Mouse (Mus musculus): ENCODE measurements around the gene Rap2b.

The Rap2b gene

DNA sequence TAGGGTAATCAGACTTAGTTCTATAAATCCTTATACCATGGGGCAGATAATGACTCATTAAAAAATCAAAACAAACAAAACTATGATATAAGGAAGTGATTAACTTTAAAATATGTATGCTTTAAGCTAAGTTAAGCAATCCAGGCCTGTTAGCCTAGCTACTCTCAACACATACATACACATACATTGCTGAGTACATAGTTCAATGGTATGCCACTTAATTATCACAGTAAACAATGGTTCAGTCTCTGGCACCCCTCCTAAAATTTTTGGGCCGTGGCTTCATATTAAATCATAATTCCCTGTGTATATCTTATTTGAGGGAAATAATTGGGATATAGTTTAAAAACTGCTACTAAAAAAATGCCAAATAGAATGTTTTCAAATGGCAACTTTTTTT lies at the start of gene Rap2b:
Gene Rap2b, plus strand, starts transcription at position 301 of the 400 bp plus-strand sequence.
- DNase-seq: no peak

GRCm38 (mm10) chr3:61315002-61315401 lies 46.4 kb upstream of the Rap2b start:
- DNase-seq: no peak

DNA sequence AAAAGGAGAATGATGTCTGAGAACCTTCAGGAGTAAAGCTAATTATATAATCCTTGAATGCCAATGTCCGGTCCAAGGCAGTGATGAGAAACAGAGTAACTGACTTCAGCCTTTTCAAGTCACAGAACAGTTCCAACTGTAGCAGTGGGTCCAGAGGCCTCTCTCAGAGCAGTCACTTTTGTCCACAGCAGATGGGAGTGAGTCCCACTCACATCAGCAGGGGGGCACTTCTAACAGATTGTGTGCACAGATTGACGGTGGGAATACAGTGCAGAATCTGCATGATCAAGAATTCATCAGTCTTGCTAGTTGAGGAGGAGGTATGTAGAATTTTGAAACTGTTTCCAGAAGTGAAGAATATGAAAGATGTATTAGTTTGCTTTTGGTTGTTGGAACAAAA lies 41.4 kb upstream of the Rap2b start:
- peak; percentile 39 to 50 for DNase-seq

GRCm38 (mm10) chr3:61321632-61322031 lies 39.8 kb upstream of the Rap2b start:
- no peak for DNase-seq

DNA sequence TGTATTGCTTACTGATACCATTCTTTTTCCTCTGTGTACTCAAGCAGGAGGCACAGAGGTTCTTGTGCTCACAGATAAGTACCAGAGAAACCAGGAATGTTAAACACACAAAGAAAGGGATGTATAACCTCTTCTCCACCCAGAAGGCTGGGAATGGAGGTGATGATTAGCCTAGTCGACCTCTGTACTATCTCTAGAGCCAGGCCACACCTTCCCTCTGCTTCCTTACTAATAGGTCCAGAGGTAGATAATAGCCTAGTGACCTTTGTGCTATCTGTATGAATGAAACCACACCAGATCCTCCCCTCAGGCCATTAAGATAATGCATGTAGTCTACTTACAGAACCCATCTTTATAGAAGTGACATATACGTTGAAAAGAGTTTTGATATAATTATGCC lies 25.2 kb upstream of the Rap2b start:
- no peak for DNase-seq

DNA sequence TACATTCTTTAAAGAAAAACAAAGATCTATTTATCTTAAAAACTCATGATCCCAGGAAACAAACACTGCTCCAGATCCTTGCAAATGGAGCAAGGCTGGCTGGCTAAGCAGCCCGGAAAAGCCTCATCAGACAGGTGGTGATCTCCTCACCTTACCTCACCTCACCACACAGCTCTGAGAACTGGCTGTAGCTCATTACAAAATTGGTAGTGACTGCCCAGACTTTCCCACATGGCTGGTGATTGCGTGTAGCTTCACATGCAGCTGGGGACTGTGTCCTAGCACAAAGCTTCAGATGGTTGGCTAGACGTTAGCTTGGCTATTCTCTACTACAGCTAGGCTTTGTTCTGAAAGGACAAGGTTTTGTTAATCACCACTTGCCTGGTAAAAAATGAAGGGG lies 24.2 kb upstream of the Rap2b start:
- DNase-seq: no peak

DNA sequence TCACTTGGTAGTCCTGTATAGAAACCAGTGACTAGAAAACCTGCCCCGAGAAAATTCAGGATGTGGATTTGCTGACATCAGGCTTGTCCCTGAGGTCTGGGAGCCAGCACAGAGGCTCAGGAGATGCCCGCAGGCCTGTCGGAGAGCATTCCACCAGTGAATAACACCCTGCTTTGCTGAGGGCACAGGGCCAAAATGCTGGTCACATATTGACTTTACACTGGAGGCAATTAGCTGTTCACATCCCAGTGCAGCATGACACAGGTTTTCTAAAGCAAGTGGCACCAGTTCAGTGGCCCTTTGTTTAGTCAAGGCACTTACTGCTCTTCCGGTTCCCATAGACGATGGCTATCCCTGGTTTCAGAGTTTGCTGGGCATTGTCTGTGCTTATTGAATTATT lies 21.1 kb upstream of the Rap2b start:
- peak; percentile 10 to 22 for DNase-seq

DNA sequence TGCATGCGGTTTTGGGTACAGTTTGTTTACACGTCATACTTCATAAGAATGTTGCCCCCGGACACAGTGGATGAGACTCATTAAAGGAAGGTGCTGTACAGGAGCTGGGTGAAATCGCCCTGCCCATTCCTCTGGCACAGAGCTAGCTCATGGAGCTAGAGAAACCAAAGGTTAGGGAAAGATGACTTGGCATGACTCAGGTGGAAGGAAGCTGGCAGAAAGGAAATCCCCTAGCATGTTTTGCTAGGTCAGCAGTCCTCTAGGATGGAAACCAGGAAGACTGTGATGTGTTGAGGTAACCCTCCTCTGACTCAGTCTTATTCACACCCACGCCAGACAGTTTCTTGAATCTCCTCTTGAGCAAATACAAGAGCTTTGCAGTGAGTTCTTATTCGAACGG lies 17.4 kb upstream of the Rap2b start:
- no peak for DNase-seq

- no peak for DNase-seq
Observed at GRCm38 (mm10) chr3:61345636-61346035, 15.8 kb upstream of the Rap2b start.

DNA sequence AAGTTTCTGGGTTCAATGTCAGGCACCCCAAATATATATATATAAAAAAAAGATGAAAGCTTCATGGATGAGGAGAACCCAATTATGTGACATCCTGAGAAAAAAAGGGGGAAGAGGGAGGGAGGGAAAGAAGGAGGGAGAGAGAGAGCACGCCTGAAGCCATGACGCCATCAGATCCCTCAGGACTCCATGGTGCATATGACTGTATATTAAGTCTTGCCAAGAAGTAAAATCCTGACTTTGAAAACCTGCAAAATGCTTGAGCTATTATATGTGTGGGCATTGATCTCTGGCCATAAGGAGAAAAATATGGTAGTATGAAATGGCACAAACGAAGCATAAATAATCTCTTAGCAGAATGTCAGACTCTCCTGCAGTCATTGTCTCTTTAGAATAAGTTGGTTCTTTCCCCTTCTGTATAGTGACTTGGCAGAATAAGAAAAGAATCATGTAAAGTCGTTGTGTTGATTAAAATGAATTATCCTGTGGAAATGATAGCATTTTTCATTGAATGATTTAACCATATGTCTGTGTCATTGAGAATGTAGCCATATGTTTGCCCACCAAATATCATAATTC lies 13.3 kb upstream of the Rap2b start:
- DNase-seq: no peak

GRCm38 (mm10) chr3:61349433-61349832 lies 12.0 kb upstream of the Rap2b start:
- DNase-seq: peak in 1 of 2 experiments; percentile 3

GRCm38 (mm10) chr3:61355464-61355863 lies 6.0 kb upstream of the Rap2b start:
- DNase-seq: no peak

- peak; percentile 43 to 49 for DNase-seq
Observed at GRCm38 (mm10) chr3:61358107-61358506, 3.3 kb upstream of the Rap2b start.

- DNase-seq: no peak
Observed at GRCm38 (mm10) chr3:61358756-61359293, 2.6 kb upstream of the Rap2b start.

DNA sequence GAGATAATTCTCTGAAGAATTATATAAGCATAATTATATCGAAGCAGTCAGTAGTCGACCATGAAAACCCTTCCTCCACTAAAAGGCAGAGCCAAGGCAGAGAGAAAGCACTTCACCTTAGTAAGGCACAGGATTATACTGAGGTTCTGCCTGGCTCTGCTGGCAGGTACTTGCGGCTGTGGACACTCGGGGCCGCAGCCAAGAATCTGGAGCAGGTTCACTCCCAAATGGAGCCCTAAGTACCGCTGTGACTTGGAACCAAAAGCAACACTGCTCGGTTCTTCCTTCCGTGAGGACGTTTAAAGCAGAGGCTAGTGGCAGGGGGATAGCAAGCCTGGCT lies 1.4 kb downstream of the Rap2b start:
- no peak for DNase-seq

GRCm38 (mm10) chr3:61363161-61363988 lies 1.9 kb downstream of the Rap2b start:
- peak; percentile 90 to 93 for DNase-seq

DNA sequence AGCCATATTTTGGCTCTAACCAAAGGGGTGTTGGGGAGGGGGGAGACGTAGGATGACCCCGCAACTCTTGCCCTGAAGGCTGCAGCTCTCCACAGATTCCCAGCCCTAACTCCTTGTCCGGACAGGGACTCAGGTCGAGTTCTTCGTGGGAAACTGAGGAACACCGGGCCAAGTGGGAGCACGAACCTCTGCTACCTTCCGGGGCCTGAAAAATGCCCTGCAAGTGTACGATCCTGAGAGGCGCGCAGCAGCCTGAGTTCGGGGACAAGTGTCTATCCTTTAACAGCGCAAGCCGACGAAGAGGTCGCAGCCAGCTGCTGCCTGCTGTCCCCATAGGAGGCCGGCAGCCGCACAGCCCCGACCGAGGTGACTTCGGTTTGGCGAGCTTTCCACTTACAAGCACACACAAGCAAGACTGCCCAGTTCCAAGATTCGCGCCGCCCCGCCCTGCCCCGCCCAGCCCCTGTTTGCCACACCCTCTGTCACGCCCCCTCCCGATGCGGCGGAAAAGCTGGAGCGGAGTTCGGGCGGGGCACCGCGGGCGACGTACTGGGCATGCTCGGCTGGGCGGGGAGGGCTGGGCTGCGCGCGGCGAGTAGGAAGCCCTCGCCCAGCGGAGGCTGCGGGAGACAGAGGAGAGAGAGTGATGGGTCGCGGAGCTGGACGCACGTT lies 2.7 kb downstream of the Rap2b start:
- DNase-seq: peak; percentile 99

DNA sequence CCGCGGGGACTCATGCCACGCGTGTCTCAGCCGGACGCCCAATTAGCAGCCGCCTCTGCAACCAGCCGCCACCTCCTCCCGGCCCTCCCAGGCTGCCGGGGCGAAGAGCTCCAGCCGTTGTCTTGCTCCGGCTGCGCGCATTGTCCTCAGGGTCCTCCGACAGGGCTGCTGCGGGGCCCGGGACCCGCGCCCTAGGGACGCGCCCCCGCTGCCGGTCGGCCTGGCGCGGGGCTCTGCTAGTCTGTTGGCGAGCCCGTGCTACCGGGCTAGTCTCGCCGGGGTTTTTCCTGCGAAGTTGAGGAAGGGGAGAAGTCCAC lies 3.2 kb downstream of the Rap2b start:
- no peak for DNase-seq

DNA sequence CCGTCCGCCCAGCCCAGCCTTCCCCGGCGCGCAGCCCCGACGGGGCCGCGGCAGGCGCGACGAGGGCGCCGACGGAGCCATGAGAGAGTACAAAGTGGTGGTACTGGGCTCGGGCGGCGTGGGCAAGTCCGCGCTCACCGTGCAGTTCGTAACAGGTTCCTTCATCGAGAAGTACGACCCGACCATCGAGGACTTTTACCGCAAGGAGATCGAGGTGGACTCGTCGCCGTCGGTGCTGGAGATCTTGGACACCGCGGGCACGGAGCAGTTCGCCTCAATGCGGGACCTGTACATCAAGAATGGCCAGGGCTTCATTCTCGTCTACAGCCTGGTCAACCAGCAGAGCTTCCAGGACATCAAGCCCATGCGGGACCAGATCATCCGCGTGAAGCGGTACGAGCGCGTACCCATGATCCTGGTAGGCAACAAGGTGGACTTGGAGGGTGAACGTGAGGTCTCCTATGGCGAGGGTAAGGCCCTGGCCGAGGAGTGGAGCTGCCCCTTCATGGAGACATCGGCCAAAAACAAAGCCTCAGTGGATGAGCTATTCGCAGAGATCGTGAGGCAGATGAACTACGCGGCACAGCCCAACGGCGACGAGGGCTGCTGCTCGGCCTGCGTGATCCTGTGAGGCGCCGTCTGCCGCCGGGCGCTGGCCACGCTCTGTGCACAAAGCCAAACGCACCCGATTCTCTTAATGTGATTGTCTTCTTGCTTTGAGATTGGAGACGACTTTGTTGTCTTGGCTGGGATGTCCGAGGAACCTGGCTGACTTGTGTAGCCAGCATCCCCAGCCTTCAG lies 3.7 kb downstream of the Rap2b start:
- DNase-seq: peak; percentile 70 to 72

GRCm38 (mm10) chr3:61365779-61366373 lies 4.4 kb downstream of the Rap2b start, which contains the start of gene B430305J03Rik:
TSS of gene B430305J03Rik (minus strand) at chr3:61365951.
- peak; percentile 12 to 21 for DNase-seq

DNA sequence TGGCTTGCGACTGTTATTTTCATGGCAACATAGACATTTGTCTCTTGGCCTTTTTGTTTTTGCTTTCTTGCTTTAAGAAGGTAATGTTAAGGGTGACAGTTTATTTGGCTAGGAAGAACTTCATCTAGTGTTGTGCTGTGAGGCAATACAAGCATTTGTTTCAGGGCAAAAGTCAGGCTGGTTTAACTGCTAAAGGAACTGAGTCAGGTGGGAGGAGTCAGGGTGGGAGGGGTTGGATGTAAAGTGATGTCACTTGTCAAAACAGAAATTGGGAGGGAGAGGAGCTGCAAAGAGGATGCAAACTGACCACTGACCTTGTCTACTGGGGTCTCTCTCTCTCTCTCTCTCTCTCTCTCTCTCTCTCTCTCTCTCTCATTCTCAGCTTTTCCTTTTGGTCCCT lies 7.0 kb downstream of the Rap2b start:
- no peak for DNase-seq

DNA sequence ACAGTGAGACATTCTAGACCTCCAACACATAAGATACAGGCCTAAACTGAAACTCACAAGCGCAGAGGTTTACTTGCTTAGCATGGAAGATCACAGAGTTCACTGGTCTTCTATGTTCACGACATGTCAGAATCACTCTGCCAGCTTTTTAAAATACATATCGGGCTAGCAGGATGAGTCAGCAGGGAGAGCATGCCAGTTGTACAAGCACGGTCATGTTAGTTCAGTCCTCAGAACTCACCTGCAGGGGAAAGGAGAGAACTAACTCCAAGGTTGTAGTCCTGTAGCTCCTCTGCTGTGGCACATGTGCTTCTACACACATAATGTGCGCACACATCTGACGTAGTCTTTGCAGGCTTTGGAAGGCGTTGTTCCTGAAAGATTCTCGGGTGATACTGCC lies 14.6 kb downstream of the Rap2b start:
- no peak for DNase-seq

- DNase-seq: no peak
Observed at GRCm38 (mm10) chr3:61386368-61386767, 24.9 kb downstream of the Rap2b start.
